Mouse (Mus musculus): ENCODE results near the gene Usp21.

DNA sequence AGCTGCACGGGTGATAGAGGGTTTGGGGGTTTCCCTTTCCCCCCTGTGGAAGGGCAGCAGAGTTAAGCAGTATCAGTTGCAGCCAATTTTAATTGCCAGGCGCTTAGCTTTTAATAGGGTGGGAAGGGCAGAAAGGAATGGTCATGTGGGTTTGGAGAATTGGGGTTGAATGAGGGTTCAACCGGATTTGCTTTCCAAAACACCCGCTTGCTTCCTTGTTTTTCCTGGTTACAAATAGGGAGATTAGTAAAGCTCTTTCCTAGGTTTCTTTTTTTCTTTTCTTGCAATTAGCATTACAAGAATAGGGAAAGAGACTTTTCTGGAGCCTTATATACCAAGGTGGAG, 42.4 kb upstream of the Usp21 start:
- TF ChIP-seq GATA1 (IDR thresholded peaks at IDR 0.05; ENCODE audit: borderline replicate concordance, low read length) (no peak), CTCF (IDR thresholded peaks at IDR 0.05; ENCODE audit: low read depth, low read length) (no peak), POLR2AphosphoS5 (IDR thresholded peaks at IDR 0.05; ENCODE audit: insufficient replicate concordance, low read depth, low read length) (no peak), TAL1 (conservative IDR thresholded peaks at IDR 0.05; ENCODE audit: low read depth, low read length) (no peak), GATA2 (IDR thresholded peaks at IDR 0.05; ENCODE audit: borderline replicate concordance, low read depth, low read length) (no peak)
